Mouse (Mus musculus): ENCODE data around the gene Fgfr3.

Fgfr3 gene

DNA sequence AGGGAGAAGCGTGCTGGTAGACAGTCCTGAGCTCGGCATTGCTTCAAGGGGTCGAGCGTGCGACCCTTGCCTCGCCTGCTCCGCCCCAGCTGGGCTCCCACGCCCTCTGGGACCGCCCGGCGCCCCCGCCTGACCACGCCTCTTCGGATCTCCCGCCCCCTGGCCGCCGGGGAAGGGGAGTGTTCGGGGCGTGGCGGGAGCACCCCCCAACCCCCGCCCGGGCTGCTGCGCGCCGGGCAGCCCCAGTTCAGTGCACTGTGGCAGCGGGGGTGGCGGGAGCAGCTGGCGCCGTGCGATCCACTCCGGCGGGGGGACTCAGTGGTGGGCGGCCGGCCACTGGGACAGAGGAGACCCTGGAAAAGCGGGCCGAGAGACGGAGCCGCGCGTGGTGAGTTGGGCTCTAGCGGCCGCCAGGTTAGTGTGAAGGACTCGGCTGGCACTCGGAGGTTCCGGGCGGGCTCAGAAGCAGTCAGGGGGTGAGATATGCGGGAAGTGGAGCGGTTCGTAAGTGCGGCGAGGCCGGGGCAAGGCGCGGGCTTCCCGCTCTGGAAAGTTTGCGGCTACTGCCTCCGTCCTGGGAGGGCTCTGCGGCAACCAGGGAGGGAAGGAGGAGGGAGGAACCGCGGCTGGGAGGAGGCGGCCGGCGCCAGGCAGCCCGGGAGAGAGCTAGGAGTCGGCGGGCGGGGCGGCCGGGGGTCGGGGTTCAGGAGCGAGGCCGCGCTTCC lies at the start of gene Fgfr3:
Gene Fgfr3 (plus strand): TSS at position 134 of the 725 bp plus-strand sequence.
- DNase-seq: peak; percentile 83 to 86

DNA sequence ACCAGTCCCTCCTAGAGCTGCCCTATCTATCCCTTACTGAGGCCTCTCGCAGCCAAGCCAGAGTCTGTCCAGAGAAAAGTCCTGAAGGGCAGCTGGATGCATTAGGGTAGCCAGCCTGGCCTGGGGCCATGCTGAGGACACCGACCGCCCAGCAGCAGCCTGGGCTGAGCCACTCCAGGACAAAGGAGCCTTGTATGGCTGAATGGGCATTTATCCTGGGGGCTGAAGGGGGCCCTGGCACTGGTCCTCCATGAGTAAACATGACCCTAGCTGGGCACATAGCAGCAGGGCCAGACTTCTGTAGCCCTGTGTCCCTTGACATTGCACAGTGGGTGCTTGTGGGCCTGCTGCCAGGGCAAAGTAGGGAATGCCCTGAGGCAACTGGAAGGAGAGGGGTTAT lies 47.0 kb upstream of the Fgfr3 start:
- no peak for DNase-seq

DNA sequence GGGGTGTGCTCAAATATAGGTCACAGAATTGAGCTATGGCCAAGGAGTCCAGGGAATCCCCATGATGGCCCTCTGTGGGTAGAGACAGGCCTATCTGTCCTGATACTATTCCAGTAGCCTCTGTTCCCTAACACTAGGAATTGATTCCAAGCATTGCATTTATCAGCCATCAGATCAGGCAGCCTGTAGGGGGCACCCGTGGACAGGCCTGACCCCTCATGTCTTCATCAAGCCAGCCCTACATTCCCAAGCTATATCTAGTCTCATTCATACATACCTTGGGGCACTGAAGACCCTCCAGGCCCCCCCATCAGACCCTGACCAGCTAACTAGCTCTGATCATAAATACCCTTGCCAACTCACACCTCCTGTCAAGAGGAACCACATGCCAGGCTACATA lies 45.5 kb upstream of the Fgfr3 start:
- peak; percentile 70 to 76 for DNase-seq

DNA sequence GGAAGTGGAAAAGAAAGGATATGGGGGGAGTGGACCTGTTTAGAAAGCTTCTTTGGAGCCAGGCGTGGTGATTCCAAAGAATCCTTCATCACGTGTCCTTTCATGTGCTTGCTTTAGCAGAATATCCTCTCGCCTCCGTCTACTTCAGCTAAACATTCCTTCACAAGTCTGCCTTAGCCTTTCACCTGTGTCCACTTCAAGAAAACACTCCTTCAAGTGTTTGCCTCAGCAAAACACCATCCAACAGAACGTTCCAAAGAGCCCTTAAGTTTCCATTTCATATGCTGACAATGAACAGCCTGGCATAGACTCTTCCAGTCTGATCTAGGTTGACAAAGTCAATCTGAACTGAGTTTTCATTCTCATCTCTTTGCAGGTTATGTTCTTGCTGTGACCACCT lies 43.2 kb upstream of the Fgfr3 start:
- DNase-seq: peak; percentile 57 to 78

DNA sequence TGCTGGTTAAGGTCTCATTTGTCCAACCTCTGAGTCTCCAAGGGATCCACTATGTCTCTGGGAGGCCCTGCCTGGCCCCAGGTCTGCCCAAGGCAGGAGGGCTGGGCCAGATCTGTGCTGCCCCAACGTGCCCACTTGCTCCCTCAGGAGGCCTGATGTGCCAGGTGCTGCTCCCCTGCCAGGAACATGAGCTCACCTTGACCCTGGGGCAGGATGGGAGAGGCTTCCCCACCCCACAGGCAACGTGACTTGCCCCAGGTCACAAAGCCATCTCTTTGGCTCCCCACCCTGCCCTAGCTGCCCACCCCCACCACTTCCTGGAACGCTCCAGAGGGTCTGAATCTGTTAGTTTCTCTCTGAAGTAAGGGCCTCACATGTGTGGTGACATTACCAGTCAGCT lies 40.4 kb upstream of the Fgfr3 start:
- DNase-seq: peak in 1 of 2 experiments; percentile 67

DNA sequence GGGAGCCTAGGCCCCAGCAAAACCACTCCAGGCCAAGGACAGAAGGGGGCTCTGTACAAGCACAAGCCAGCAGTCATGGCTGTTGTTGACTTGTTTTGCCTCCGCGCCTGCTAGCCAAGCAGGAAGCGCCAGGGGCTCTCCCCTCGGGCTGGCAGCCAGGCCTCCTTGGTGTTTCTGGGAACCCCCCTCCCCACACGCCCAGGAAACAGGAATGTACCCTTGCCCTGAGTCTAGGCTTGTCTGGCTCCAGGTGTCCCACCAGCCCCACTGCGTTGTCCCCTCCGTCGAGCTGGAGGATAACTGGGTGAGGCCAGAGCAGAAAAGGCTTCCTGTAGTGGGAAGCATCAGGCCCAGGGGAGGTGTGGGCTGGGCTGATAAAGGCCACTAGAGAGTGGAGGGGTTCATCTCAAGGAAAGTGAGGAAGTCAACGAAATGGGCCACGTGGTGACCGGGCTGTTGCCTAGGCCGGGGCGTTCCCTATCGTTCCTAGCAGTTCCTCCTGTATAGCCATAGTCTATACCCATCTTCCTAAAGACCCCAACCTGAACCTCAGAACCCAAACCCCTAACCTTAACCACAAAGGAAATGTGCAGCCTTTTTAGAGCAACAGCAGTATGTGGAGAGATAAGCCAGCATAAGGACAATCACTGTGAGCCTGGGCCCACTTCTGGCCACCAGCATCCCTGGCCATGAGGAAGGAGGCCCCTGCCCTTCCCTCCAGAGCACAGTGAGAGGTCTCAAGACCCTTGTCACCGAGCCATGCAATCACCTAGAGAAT lies 39.7 kb upstream of the Fgfr3 start:
- no peak for DNase-seq

DNA sequence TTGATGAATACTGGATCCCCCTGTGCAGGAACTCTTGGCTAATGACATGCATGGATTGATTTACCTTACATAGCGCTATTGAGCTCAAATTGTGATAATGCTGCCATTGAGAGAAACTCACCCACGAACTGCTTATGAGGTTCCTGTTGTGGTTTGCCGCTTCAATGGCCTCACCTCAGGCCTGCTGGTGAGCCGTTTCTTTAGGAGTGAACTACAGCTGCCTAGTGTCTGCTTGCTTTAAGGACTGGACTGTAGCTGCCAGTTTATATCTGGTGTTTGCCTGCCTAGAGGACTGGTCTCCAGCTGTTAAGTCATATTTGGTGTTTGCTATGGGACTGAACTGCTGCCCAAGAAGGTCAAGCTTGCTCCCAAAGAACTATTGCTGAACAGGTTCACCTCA lies 38.5 kb upstream of the Fgfr3 start:
- DNase-seq: no peak

DNA sequence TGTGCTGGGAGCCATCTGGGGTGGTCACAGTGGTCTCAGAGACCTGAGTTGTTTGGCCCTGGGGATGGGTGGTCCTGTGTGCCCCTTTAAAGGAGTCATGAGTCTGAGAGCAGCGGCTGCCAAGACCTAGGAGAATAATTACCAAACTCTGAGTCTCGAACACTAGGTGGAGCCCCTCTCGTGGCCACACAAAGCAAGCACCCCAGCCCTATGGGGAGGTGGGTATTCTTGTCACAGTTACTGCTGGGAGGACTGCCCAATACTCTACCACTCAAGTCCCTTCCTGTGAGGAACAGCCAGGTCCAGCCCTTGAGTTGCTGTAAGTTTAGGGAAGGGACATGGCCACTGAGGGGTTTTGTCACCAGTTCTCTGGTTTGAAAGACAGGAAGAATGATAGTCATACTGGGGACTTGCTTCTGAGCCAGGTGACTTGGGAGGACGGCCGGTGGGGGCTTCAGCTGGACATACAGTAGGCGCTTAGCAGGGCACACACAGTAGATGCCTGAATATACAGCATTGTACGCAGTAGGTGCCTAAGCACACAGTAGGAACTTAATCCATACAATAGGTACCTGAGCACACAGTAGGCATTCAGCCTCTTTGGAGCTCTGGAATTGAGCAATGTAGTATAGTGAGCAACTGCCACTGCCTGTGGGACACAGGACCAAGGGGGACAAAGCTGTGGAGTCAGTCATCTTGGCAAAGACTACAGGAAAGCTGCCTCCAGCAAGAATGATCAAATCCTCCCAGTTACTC lies 37.4 kb upstream of the Fgfr3 start:
- DNase-seq: peak; percentile 66 to 82

DNA sequence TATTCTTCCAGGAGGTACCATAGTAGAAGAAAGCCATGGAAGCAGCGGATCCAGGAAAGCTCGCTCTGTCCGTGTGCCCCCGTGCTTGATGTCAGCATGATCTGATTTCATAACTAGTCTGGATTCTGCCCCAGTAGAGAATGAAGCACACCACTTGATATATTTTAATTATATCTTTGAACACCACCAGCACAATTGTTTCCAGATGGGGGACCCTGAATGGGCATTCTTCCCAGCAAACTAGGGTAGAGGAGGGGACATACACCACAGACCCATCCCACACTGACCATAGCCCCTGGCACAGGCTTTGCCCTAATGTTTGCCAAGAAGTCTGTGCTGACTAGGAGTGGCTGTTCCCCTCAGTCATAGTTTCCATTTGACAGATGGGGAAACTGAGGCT lies 36.5 kb upstream of the Fgfr3 start:
- no peak for DNase-seq

DNA sequence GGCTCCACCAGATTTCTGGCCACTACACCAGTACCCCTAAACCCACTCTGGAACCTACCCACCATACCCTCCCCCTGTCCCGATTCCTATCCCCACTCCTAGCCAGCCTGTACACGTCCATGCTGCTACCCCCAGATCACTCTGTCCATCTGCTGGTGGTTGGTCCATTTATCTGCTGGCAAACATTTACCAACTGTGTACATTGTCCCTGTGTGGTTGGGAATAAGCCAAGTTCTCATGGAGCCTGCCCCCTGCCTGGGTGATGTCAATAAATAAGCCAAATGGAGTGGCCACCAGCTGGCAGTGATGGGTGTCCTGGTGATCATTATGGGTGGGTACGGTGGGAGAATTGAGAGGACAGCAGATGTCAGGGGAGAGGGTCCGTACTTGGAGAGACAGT lies 34.3 kb upstream of the Fgfr3 start:
- DNase-seq: peak in 1 of 2 experiments; percentile 62

DNA sequence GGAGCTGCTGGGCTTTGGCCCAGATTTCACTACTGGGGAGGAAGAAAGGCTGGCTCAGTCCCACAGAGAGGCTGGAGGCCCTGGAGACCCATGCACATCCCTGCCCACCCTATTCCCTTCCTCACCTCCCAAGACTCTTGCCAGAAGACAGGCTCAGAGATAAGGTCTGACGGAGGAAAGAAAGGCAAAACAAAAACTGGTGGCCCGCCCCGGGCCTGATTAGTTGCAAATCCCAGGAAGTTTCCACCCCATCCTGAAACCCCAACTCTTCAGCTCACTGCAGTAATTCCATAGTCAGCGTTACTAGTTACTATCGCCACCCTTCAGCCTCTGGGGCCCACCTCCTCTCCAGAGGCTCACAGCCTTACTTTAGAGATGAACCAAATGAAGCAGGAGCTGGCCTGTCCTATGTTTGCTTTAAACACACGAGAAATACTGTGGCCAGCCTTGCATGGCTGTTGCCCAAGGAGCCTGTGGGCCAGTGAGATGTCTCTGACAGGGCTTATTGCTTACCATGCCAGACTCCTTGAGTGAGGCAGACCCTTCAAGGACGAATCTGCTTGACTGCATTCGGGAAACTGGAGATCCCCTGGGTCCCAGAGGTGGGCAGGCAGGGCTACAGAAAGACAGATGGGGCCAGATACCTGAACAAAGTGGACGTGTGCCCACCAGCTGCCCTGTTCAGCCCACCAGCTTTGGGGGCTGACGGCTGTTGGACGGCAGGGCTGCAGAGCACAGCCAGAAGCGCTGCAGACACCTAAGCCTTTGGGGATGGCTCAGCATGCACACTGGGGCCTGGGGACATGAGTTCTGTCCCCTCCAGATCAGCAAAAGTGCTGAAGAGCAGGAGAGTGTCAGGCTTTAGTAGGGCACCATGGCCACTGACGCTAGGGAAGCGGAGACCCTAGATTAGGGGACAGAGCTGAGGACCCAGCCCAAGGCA lies 32.9 kb upstream of the Fgfr3 start:
- DNase-seq: peak; percentile 62 to 71

DNA sequence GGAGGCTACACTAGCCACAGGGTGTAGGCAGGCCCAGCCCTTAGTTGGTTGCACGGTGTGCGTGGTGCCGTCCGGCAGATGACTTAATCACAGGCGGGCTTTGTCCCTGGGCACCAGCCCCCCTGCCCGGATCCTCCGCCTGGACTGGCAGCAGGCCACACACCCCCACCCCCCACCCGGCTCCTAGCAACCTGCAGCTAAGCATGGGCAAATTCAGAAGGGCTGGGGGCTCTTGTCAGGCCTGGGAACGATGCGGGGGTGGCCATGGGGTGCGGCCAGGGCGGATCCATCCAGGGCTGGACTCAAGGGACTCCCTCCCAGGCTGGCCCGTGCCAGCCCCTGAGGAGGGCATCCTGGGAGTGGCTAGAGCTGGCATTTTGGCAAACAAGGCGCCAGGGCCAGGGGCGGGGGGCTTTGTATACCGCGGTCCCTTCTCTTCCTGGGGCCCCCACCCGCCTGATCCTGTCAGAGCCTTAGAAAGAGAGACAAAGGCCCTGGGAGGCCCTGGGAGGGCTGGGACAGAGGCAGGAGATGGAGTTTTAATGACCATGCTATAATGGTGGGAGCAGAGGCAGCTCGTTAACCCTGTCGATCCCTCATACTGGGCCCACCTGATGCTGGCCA lies 32.1 kb upstream of the Fgfr3 start:
- DNase-seq: peak; percentile 77 to 87

DNA sequence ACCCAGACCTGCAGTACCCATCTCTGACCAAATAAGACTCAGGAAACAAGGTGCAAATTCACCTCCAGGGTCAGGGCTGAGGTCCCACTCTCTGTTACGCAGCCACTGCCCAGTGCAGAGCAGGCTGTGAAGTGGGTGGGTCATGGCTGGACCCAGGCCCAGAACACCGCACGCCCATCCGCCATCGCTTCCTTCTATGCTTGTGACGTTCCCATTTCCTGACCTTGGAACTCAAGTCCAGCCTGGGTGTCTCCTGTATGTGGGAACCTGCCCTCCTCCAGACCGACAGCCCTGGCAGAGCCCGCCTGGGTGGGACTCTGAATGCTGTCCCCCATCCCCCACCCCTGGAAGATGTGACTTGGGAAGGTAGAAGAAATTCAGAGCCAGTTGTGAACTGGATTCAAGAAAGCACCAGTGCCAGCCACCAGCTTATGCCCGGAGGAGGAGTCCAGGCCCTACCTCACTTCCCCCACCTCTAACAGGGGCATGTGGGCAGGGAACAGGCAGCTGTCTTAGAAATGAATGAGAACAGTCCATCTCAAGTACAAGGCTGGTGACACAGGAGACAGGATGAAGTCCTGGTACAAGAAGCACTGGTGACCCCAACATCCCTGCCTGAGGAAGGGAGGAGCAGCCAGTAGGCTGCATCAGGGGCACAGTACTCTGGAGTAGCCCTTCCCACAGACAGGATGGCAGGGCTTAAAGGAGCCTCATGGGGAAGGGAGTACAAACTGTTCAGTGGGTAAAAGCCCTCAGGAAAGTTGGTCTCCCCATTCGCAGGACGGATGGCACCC lies 31.4 kb upstream of the Fgfr3 start:
- peak; percentile 84 to 87 for DNase-seq

DNA sequence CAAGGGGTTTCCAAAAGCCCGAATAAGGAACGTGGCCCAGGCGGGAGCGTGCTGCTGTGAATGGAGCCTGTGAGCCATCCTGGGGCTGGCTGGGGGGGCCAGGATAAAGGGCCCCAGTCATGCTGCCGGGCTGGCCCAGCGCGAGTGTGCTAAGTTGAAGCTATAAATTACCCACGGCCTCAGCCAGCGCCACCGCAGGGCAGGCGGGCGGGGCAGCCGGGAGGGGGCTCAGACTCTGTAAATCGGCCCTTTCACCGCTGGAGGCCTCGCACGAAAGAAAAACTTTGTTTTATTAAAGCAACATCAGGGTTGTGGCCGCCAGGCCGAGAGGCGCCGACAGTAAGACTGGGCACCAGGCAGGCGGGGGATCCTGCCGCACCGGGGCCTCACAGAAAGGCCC lies 29.1 kb upstream of the Fgfr3 start:
- peak in 1 of 2 experiments; percentile 60 for DNase-seq

DNA sequence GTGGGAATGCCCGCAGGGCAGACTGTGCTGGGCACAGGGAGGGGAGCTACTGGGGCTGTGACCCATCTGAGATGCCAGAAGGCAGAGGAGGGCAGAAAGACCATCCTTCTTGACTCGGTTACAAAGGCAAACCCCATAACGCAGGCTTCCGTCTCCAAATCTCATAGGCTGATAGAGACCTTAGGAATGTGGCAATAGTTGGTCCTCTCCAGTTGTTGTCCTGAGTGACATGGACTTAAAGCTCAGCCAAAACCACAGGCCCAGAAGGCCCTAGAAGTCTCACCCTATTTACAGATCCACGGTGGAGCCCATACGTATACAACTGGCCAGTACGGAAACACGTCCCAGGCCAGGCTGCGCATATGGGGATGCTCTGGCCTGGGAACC lies 27.0 kb upstream of the Fgfr3 start:
- peak in 1 of 2 experiments; percentile 58 for DNase-seq

DNA sequence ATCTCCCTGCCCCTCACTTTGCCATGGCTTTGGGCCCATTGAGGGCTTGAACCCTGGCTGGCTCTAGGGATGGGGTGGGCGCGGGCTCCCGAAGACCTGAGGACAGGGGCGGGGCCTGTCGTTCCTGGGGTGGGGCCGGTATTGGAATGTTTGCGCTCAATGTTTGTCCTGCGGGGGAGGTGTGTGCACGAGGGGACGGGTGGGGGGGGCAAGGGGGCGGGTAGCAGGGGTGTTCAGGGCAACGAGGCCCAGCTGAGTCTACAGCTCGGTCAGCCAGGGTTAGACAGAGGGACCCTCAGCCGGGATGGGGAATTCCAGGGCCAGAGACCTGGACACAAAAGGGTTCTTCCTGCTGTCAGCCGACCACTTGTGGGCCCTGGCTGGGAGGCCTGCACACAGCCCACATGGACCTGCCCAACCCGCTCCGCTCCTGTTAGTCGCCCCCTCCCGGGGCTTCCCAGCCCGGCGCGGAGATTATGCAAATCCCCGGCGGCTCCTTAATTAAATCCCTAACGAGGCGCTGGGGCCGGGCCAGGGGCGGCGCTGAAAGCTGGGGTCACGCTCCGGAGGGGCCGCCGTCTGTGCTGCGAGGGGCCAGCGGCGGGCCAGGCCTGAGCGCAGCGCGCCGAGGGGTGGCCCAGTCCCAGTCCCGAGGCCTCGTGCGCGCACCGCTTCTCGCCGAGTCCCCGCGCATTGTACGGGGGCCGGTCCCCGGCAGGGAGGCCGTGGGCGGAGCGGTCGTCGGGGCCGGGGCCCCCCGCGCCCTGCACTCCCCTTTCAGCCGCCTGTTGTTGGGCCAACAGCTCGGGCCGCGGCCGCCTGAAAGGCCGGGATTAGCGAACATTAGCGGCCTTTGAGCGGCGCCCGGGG lies 26.4 kb upstream of the Fgfr3 start:
- DNase-seq: peak; percentile 79 to 89

DNA sequence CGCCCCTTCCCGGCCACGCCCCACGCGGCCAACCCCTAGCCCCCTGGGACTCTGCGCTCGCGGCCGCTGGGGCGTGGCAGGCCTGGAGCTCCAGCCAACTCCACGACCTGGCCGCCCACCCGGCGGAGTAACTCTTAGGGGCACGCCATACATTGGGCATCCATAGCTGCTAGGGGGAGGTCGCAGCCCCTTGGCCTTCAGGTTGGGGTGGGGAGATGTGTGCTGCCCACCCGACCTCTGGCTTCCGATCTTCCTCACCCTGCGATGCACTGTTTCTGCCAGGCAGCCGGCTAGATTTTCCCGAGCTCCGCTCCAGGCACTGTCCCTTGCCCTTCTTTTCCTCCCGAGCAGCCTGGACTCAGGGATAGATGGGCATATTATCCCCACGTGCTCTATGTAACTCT lies 25.8 kb upstream of the Fgfr3 start:
- no peak for DNase-seq

DNA sequence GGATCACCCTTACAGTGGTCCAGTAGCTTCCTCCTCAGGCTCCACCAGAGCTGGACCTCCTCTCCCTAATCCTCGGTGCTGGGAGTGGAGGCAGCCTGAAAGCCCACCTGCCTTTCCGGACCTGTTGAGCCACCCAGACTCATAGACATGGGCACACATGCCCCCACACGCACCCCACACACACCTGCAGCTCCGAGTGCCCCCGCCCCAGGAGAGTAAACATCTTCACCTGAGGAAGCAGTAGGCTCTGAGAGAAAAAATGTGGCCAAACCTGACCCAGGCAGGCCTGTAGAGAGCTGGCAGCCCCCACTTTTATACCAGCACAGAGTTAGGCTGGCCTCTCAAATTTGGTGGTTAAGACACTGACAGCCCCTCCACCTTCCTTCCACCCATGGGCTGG lies 25.0 kb upstream of the Fgfr3 start:
- DNase-seq: peak; percentile 83 to 89

DNA sequence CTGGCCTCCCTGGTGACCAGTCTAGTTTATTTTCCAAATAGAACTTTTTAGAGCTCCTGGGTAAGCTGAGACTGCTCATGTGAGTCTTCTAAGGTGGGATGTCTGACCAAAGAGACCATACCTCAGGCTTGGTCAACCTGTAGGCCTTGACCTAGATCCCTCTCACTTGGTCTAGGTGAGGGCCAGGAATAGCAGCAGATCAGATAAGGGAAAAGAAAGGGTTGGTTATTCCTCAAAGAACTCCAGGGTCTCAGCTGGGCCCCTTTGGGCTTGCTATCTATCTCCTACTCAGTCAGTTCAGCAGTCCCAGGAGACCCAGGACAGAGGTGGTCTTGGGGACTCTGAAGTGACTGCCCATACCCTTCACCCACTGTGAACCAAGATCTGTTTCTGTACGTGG lies 23.9 kb upstream of the Fgfr3 start:
- DNase-seq: no peak

DNA sequence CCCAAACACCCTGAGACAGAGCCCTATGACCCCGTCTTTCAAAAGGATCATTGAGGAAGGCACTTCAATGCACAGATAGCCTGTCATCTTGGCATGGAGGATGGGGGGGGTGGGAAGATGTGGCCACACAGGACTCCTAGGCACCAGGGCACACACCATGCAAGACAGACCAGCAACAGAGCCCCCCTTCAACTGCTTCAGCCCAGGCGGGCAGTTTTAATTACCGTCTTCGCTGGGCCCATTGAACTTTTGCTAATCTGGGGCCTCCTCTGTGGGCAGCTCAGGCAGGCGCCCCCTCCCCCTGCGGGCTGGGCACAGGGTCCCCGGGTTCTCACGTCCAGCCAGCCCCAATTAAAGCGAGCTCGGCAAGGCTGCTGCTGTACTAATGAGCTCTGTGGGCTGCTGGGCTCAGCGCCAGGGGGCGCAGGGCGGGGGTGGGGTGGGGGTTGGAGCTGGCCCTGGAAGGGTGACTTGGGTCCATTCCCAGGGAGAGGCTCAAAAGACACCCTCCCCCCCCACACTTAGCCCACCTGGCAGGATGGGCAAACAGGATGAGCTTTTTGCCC lies 23.4 kb upstream of the Fgfr3 start:
- DNase-seq: no peak

Measured in lung, adult 18-20 months (tissue).